Mouse (Mus musculus): ENCODE measurements around the gene Rcl1. TPM values are rescaled to one million over a fixed set of nuclear protein-coding genes. Genes with fewer than 3 reads are reported as not detected.

Gene Rcl1
- total RNA-seq (2023), result 28.5 TPM

DNA sequence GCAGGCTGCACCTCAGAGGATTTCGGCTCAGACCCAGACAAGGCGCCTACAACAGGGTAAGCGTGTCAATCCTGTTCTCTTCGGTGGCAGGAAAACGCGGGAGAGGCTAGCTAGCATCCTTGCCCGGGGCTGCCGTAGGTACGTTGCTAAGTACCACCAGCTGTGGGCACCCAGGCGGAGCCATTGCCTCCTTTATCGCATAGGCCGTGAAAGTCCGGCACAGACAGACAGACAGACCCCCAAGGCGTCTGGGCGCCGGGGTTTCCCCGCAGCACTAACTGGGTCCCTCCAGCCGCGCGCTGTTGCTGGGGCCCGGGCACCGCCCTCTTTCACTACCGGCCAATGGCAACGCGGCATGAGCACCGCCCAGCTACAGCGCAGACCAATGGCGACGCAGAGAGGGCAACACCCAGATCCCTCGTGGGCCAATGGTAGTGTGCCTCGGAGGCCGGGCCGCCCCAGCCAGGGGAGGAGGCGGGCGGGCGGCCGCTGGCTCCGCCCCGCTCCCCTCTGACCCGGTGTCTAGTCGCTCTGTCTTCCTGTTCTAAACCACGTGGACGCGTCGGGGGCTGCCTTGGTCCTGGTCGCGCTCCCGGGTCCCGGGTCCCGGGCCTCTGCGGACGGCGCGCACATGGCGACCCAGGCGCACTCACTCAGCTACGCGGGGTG is at the start of gene Rcl1:
Rcl1 (plus strand) TSS at position 502 of the 669 bp plus-strand sequence.

Other genes starting within 250 kb of the Rcl1 start
- 13.0 TPM for gene Plpp6, start 137.4 kb upstream of the Rcl1 start, total RNA-seq (2023)
- 0.58 TPM for gene 4430402I18Rik, start 133.6 kb upstream of the Rcl1 start, total RNA-seq (2023)
- 59.9 TPM for gene Cdc37l1, start 111.0 kb upstream of the Rcl1 start, total RNA-seq (2023)
- gene Ak3, start 53.4 kb upstream of the Rcl1 start, total RNA-seq (2023), result 19.1 TPM
- gene Jak2, start 150.5 kb downstream of the Rcl1 start, total RNA-seq (2023), result 52.3 TPM
- gene Insl6, start 224.0 kb downstream of the Rcl1 start, total RNA-seq (2023), result 4.7 TPM
- gene Rln1, start 233.3 kb downstream of the Rcl1 start, total RNA-seq (2023), result not detected

Data from CD8-positive naive resting alpha-beta T cell, adult 57 days (primary cell).